Mouse (Mus musculus) forebrain, embryonic 14.5 days (tissue): Measurements from ENCODE around the gene 3110082I17Rik. TPM values are rescaled to one million over a fixed set of nuclear protein-coding genes. Genes with fewer than 3 reads are reported as not detected.
A peak's percentile ranks its signal among the peaks of the same experiment; 100 is the strongest.

Experiments used
- ATAC-seq: fragments of 200-750 bp; cut with Nextera tagmentation; 2 replicates; pipeline ENCODE4 v1.8.0; 2017; ENCODE audit warnings: mild to moderate bottlenecking, moderate library complexity
- DNase-seq: peaks from one replicate; pipeline ENCODE4 v3.0.0-alpha.2; 2015; ENCODE audit warnings: low spot score
- H3K27ac ChIP-seq: fragments of 300-500 bp; sonication (generic); 2 replicates; pipeline ENCODE4 v1.5.1; 2014; ENCODE audit warnings: low read depth, mild to moderate bottlenecking, control low read depth, low read length, moderate library complexity
- H3K27me3 ChIP-seq: fragments of 300-500 bp; sonication (generic); replicated peaks from 2 replicates; pipeline ENCODE4 v1.6.1; 2014; ENCODE audit warnings: low read length, control low read depth, mixed read lengths; ENCODE audit not compliant: control insufficient read depth, insufficient read depth
- H3K36me3 ChIP-seq: fragments of 300-500 bp; sonication (generic); 2 replicates; pipeline ENCODE4 v1.6.1; 2014; ENCODE audit warnings: low read length, control low read depth; ENCODE audit not compliant: control insufficient read depth, insufficient read depth
- H3K4me1 ChIP-seq: fragments of 300-500 bp; sonication (generic); 2 replicates; pipeline ENCODE4 v1.6.1; 2014; ENCODE audit warnings: antibody characterized with exemption, low read length, control low read depth; ENCODE audit not compliant: control insufficient read depth, insufficient read depth
- H3K4me2 ChIP-seq: fragments of 300-500 bp; sonication (generic); 2 replicates; pipeline ENCODE4 v1.6.1; 2014; ENCODE audit warnings: mild to moderate bottlenecking, control low read depth, low read length
- H3K4me3 ChIP-seq: fragments of 300-500 bp; sonication (generic); 2 replicates; pipeline ENCODE4 v1.5.1; 2014; ENCODE audit warnings: low read depth, low read length, control low read depth
- H3K9ac ChIP-seq: fragments of 300-500 bp; sonication (generic); 2 replicates; pipeline ENCODE4 v1.6.1; 2014; ENCODE audit warnings: mild to moderate bottlenecking, low read length, control low read depth, moderate library complexity
- H3K9me3 ChIP-seq: fragments of 300-500 bp; sonication (generic); replicated peaks from 2 replicates; pipeline ENCODE4 v1.6.1; 2016; ENCODE audit warnings: low read length, control low read depth, mixed read lengths; ENCODE audit not compliant: control insufficient read depth
- WGBS: fragments of 180-500 bp; shearing (Covaris S2); extraction: QIAGEN DNeasy Blood & Tissue Kit; methylation state at CpG from one replicate; pipeline ENCODE4 v1.1.7; 2014; 5-methylcytosine and 5-hydroxymethylcytosine counted together
- polyA plus RNA-seq: library from polyadenylated mRNA; unstranded; fragments of >200 nt; fragmentation: Nextera tagmentation; extraction: Ambion mirVana; gene quantifications from 2 replicates; pipeline ENCODE4 v1.2.1, GENCODE M21; 2014

3110082I17Rik gene
- polyA plus RNA-seq, 1 experiment from 2014 or later, result 14.9 TPM

- Histone ChIP-seq H3K27me3 (no peaks in the 10 kb centered on the region), H3K27ac (no peak overlapping the region), H3K36me3 (no peaks in the 10 kb centered on the region), H3K4me2 (no peak overlapping the region), H3K9ac (no peak overlapping the region), H3K4me1 (peaks cover 3% of the 10 kb centered on the region), H3K9me3 (no peaks in the 10 kb centered on the region), H3K4me3 (no peak overlapping the region)
- ATAC-seq, result no peak
- WGBS, result 80% methylated on average over 4 of the region's 4 CpGs
- DNase-seq, result no peak
Measured at GRCm38 (mm10) chr5:139464874-139465273, 4.5 kb upstream of the 3110082I17Rik start.

- peaks cover 9% of the 10 kb centered on the region for H3K4me1 ChIP-seq
- no peaks in the 10 kb centered on the region for H3K9me3 ChIP-seq
- peak overlapping the region; percentile 63 for H3K4me3 ChIP-seq
- ATAC-seq (peak; percentile 36; the same call in 1 of the 2 replicates), DNase-seq (no peak)
- 9% methylated on average over 10 of the region's 10 CpGs for WGBS
- H3K36me3 ChIP-seq, result 0 out of 2 replicates have a peak, but pooled peaks cover 3% of the 10 kb centered on the region
- peak overlapping the region; percentile 69 for H3K4me2 ChIP-seq
- H3K27me3 ChIP-seq, result no peaks in the 10 kb centered on the region
- H3K27ac ChIP-seq, result no peak overlapping the region
- H3K9ac ChIP-seq, result peak overlapping the region; percentile 61
Measured at GRCm38 (mm10) chr5:139459938-139460337, 389 bp downstream of the 3110082I17Rik start.

DNA sequence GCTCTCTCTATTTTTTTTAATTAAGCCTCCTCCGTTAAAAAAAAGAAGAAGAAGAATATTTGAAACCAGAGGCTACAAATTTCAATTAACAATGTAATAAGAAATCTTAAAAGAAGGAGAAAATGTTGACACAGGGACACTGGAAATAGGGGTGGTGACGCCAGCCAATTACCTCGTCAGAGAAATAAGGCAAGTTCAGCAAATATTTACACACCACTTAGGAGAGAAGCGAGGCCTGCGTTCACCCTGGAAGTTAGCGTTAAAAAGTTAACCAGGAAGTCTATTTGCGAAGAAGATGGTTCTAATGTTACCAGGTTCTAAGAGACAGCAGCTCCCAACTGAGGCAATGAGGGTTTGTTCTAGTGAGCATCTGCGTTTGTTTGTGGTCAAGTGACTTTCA lies 3.1 kb downstream of the 3110082I17Rik start:
- WGBS, result 92% methylated on average over 8 of the region's 8 CpGs
- Histone ChIP-seq H3K4me2 (no peak overlapping the region), H3K27me3 (no peaks in the 10 kb centered on the region), H3K9ac (no peak overlapping the region), H3K9me3 (no peaks in the 10 kb centered on the region), H3K27ac (no peak overlapping the region), H3K4me3 (no peak overlapping the region), H3K36me3 (0 out of 2 replicates have a peak, but pooled peaks cover 5% of the 10 kb centered on the region), H3K4me1 (peaks cover 9% of the 10 kb centered on the region)
- ATAC-seq (no peak), DNase-seq (no peak)

GRCm38 (mm10) chr5:139455166-139455565 lies 5.2 kb downstream of the 3110082I17Rik start:
- H3K9me3 ChIP-seq, result no peaks in the 10 kb centered on the region
- no peak overlapping the region for H3K4me3 ChIP-seq
- H3K36me3 ChIP-seq, result 0 out of 2 replicates have a peak, but pooled peaks cover 5% of the 10 kb centered on the region
- H3K4me2 ChIP-seq, result no peak overlapping the region
- WGBS, result 95% methylated on average over 12 of the region's 12 CpGs
- H3K27ac ChIP-seq, result no peak overlapping the region
- peaks cover 7% of the 10 kb centered on the region for H3K4me1 ChIP-seq
- no peak for ATAC-seq
- no peaks in the 10 kb centered on the region for H3K27me3 ChIP-seq
- no peak for DNase-seq
- no peak overlapping the region for H3K9ac ChIP-seq

DNA sequence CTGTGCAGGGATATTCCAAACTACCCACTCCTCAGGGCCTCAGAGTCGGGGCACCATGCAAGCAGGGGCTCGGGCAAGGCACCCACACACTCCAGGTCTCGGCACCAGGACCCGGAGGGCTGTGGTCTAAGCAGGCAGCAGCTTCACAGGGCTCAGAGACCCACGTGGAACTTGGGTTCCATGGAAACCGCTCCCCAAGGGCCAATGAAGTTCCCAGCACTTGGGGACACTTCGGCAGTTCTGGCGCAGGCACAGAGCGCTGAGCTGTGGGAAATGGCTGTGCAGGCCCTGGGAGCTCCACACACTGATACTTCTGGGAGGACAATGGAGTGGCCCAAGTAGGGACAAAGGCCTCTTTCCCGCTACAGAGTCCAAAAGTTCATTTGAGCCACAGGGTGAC lies 7.3 kb downstream of the 3110082I17Rik start:
- 0 out of 2 replicates have a peak, but pooled peaks cover 5% of the 10 kb centered on the region for H3K36me3 ChIP-seq

DNA sequence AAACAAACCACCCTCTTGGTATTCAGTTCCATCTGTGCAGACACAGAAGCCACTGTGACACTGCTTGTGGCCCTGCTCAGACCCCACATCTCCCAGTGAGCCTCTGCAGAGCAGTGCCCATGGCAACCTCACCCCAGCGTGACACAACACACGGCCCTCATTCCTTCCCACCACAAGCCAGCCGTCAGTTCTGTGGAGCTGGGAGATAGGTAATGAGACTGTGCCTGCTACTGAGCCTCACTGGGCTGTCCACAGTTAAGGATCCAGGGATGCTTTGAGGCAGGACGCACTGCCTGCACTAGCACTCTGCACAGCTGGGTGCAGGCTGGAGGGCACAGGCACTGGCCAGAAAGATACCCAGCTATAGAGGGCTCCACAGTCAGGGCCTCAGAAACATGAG lies 10.4 kb downstream of the 3110082I17Rik start:
- ATAC-seq (no peak), DNase-seq (no peak)
- no peaks in the 10 kb centered on the region for H3K9me3 ChIP-seq
- peak overlapping the region; percentile 35; the same call in 1 of the 2 replicates for H3K9ac ChIP-seq
- no peaks in the 10 kb centered on the region for H3K27me3 ChIP-seq
- peak overlapping the region; percentile 9; the same call in 1 of the 2 replicates for H3K27ac ChIP-seq
- no peak overlapping the region for H3K4me3 ChIP-seq
- H3K36me3 ChIP-seq, result 0 out of 2 replicates have a peak, but pooled peaks cover 1% of the 10 kb centered on the region
- H3K4me1 ChIP-seq, result no peaks in the 10 kb centered on the region
- no peak overlapping the region for H3K4me2 ChIP-seq
- WGBS, result 53% methylated on average over 4 of the region's 4 CpGs

More for the DNA sequence above, 7.3 kb downstream of the 3110082I17Rik start:
- ATAC-seq, result no peak
- H3K27me3 ChIP-seq, result no peaks in the 10 kb centered on the region
- H3K4me3 ChIP-seq, result no peak overlapping the region
- WGBS, result 89% methylated on average over 10 of the region's 10 CpGs
- H3K9me3 ChIP-seq, result no peaks in the 10 kb centered on the region
- H3K4me2 ChIP-seq, result no peak overlapping the region
- no peak for DNase-seq
- H3K27ac ChIP-seq, result no peak overlapping the region
- H3K4me1 ChIP-seq, result no peaks in the 10 kb centered on the region
- H3K9ac ChIP-seq, result no peak overlapping the region

GRCm38 (mm10) chr5:139449161-139449791 lies 11.1 kb downstream of the 3110082I17Rik start:
- WGBS, result 48% methylated on average over 5 of the region's 5 CpGs
- peak overlapping the region; percentile 9; the same call in 1 of the 2 replicates for H3K27ac ChIP-seq
- H3K9me3 ChIP-seq, result no peaks in the 10 kb centered on the region
- no peak overlapping the region for H3K4me2 ChIP-seq
- no peak overlapping the region for H3K4me3 ChIP-seq
- no peaks in the 10 kb centered on the region for H3K4me1 ChIP-seq
- H3K27me3 ChIP-seq, result no peaks in the 10 kb centered on the region
- no peak for ATAC-seq
- H3K9ac ChIP-seq, result 0 out of 2 replicates have a peak overlapping the region, but pooled peaks have one; percentile 35
- no peaks in the 10 kb centered on the region for H3K36me3 ChIP-seq
- DNase-seq, result no peak

DNA sequence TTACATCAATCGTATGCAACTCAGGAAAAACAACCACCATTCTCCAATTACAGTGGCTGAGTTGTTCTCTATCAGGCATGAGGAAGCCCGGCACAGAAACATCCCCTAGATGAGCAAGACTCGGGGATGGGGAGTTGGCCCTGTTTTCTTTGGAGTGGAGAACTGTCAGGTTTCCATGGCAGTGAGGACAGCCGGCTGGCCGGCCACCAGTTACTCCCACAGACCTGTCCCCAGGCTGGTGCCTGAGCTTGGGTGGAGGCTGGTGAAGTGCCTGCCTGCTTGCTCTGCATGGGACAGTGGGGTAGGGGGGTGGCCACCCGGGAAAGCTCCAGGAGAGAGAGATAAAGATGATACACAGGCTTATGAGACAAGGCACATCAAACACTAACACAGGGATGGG lies 12.3 kb downstream of the 3110082I17Rik start:
- ATAC-seq, result no peak
- 74% methylated on average over 6 of the region's 6 CpGs for WGBS
- no peaks in the 10 kb centered on the region for H3K27me3 ChIP-seq

DNA sequence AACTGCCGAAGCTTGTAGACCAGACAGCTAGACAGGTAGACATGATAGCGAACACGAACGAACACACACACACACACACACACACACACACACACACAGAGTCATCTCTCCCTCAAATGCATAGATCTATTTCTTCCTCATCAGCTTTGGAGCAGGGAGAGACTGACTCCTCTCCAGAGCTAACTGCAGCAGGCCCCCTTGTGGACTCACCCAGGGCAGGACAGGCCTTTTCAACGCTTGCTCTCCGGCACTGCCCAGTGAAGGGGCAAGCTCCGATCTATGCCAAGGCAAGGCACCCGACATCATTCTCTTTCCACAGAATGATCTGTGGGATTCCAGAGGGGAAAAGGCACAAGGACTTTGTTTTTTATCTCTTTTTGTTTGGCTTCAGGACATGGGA lies 15.1 kb downstream of the 3110082I17Rik start:
- ATAC-seq, result no peak
- no peak overlapping the region for H3K4me2 ChIP-seq

More for the DNA sequence above, 12.3 kb downstream of the 3110082I17Rik start:
- no peaks in the 10 kb centered on the region for H3K4me1 ChIP-seq
- H3K9me3 ChIP-seq, result no peaks in the 10 kb centered on the region
- no peak for DNase-seq
- H3K4me3 ChIP-seq, result no peak overlapping the region
- no peak overlapping the region for H3K4me2 ChIP-seq
- no peak overlapping the region for H3K27ac ChIP-seq
- no peak overlapping the region for H3K9ac ChIP-seq
- H3K36me3 ChIP-seq, result no peaks in the 10 kb centered on the region

More for the DNA sequence above, 15.1 kb downstream of the 3110082I17Rik start:
- H3K9me3 ChIP-seq, result no peaks in the 10 kb centered on the region
- H3K27me3 ChIP-seq, result no peaks in the 10 kb centered on the region
- no peak overlapping the region for H3K4me3 ChIP-seq
- H3K27ac ChIP-seq, result no peak overlapping the region
- no peaks in the 10 kb centered on the region for H3K36me3 ChIP-seq
- no peaks in the 10 kb centered on the region for H3K4me1 ChIP-seq
- 89% methylated on average over 8 of the region's 8 CpGs for WGBS
- H3K9ac ChIP-seq, result no peak overlapping the region
- no peak for DNase-seq
